Mouse (Mus musculus) megakaryocyte, embryonic 14.5 days (primary cell): ENCODE measurements around the gene Syt1.

ENCODE experiments used
- FLI1 ChIP-seq: IDR thresholded peaks from 2 replicates; pipeline ENCODE4 v1.6.1; 2012; ENCODE audit warnings: low read length, inconsistent platforms, mixed read lengths
- GATA1 ChIP-seq: IDR thresholded peaks from 3 replicates; pipeline ENCODE4 v1.6.1; 2012; ENCODE audit warnings: mixed read lengths, low read length, inconsistent platforms, borderline replicate concordance

- TF ChIP-seq GATA1 (no peak), FLI1 (no peak)
Measured at GRCm38 (mm10) chr10:108649174-108649573, 361.6 kb downstream of the Syt1 start.
